Mouse (Mus musculus) myocyte (in vitro differentiated cells): ENCODE data around the gene Pbp2. TPM values are rescaled to one million over a fixed set of nuclear protein-coding genes. Genes with fewer than 3 reads are reported as not detected.

Experiments used
- H3K27me3 ChIP-seq: one replicate; pipeline ENCODE4 v1.6.1; 2011; ENCODE audit not compliant: control insufficient read depth, insufficient read depth, insufficient read length
- H3K36me3 ChIP-seq: one replicate; pipeline ENCODE4 v1.6.1; 2011; ENCODE audit not compliant: control insufficient read depth, insufficient read depth
- H3K4me2 ChIP-seq: one replicate; pipeline ENCODE4 v1.6.1; 2011; ENCODE audit warnings: low read depth, control low read depth
- H3K4me3 ChIP-seq: one replicate; pipeline ENCODE4 v1.5.1; 2011; ENCODE audit warnings: mild to moderate bottlenecking, control low read depth, moderate library complexity
- H3K79me2 ChIP-seq: one replicate; pipeline ENCODE4 v1.6.1; 2011; ENCODE audit not compliant: control insufficient read depth, insufficient read depth
- H3ac ChIP-seq: one replicate; pipeline ENCODE4 v1.6.1; 2011; ENCODE audit not compliant: control insufficient read depth, insufficient read length
- CEBPB ChIP-seq: IDR thresholded peaks from 2 replicates; pipeline ENCODE4 v1.6.1; 2011; ENCODE audit warnings: mild to moderate bottlenecking, moderate library complexity; ENCODE audit not compliant: poor library complexity, insufficient read depth, severe bottlenecking
- E2F4 ChIP-seq: IDR thresholded peaks from one replicate; pipeline ENCODE4 v1.6.1; 2011; ENCODE audit warnings: mild to moderate bottlenecking, control low read depth, moderate library complexity; ENCODE audit not compliant: insufficient read depth
- MAX ChIP-seq: IDR thresholded peaks from one replicate; pipeline ENCODE4 v1.6.1; 2011; ENCODE audit warnings: low read depth, mild to moderate bottlenecking, control low read depth
- MYOD1 ChIP-seq, 3 experiments: IDR thresholded peaks; one replicate each; pipeline ENCODE4 v1.6.1; 2011; ENCODE audit warnings: control low read depth in 2 of 3, low read depth in 2 of 3, mild to moderate bottlenecking in 2 of 3, moderate library complexity in 1 of 3; ENCODE audit not compliant: insufficient read length in 2 of 3, control insufficient read depth in 1 of 3
- MYOG ChIP-seq, 3 experiments: IDR thresholded peaks; one replicate each; pipeline ENCODE4 v1.6.1; 2011; ENCODE audit warnings: control low read depth in 2 of 3, low read depth in 2 of 3, mild to moderate bottlenecking in 2 of 3; ENCODE audit not compliant: insufficient read length in 2 of 3, control insufficient read depth in 1 of 3, insufficient read depth in 1 of 3
- POLR2A ChIP-seq: IDR thresholded peaks from one replicate; pipeline ENCODE4 v1.6.1; 2011; ENCODE audit warnings: low read depth, mild to moderate bottlenecking, control low read depth, moderate library complexity; ENCODE audit not compliant: insufficient read length
- POLR2AphosphoS2 ChIP-seq: IDR thresholded peaks from one replicate; pipeline ENCODE4 v1.6.1; 2011; ENCODE audit warnings: low read depth, control low read depth; ENCODE audit not compliant: insufficient read length
- REST ChIP-seq: IDR thresholded peaks from one replicate; pipeline ENCODE4 v1.6.1; 2011; ENCODE audit warnings: mild to moderate bottlenecking, control low read depth, moderate library complexity; ENCODE audit not compliant: insufficient read depth, insufficient read length
- SRF ChIP-seq: IDR thresholded peaks from one replicate; pipeline ENCODE4 v1.6.1; 2011; ENCODE audit warnings: low read depth; ENCODE audit not compliant: control insufficient read depth, insufficient read length
- TCF12 ChIP-seq: IDR thresholded peaks from one replicate; pipeline ENCODE4 v1.6.1; 2011; ENCODE audit warnings: mild to moderate bottlenecking, control low read depth; ENCODE audit not compliant: poor library complexity, insufficient read depth, severe bottlenecking
- TCF3 ChIP-seq: IDR thresholded peaks from one replicate; pipeline ENCODE4 v1.6.1; 2011; ENCODE audit warnings: low read depth, control low read depth; ENCODE audit not compliant: insufficient read length
- USF1 ChIP-seq: IDR thresholded peaks from one replicate; pipeline ENCODE4 v1.6.1; 2011; ENCODE audit warnings: low read depth, mild to moderate bottlenecking, control low read depth, moderate library complexity
- polyA plus RNA-seq: library from polyadenylated mRNA; unstranded; fragments of >200 nt; fragmentation: generic; extraction: Trizol; gene quantifications from one replicate; pipeline ENCODE4 v1.2.1, GENCODE M21; 2012; ENCODE audit warnings: missing spikeins

Gene Pbp2
- polyA plus RNA-seq, 1 experiment, result 0.16 TPM

GRCm38 (mm10) chr6:135262565-135262964 lies 47.6 kb downstream of the Pbp2 start:
- TF ChIP-seq MYOD1 (IDR thresholded peaks at IDR 0.05; ENCODE audit: control insufficient read depth in 1 of 3, insufficient read length in 2 of 3, low read depth in 2 of 3), result no peak
- TF ChIP-seq TCF3, result no peak
- no peak for TF ChIP-seq E2F4
- no peak for TF ChIP-seq SRF
- no peak for TF ChIP-seq MAX
- TF ChIP-seq POLR2AphosphoS2, result no peak
- no peak overlapping the region for H3K4me3 ChIP-seq
- no peaks in the 10 kb centered on the region for H3K27me3 ChIP-seq

GRCm38 (mm10) chr6:135261124-135261523 lies 49.1 kb downstream of the Pbp2 start:
- no peak for TF ChIP-seq TCF12
- TF ChIP-seq SRF, result no peak
- no peak for TF ChIP-seq MYOD1 (IDR thresholded peaks at IDR 0.05; ENCODE audit: control insufficient read depth in 1 of 3, insufficient read length in 2 of 3, low read depth in 2 of 3)
- TF ChIP-seq MYOG (IDR thresholded peaks at IDR 0.05; ENCODE audit: control insufficient read depth in 1 of 3, insufficient read depth in 1 of 3, insufficient read length in 2 of 3, low read depth in 2 of 3), result no peak
- no peak for TF ChIP-seq TCF3
- TF ChIP-seq POLR2A, result no peak
- TF ChIP-seq POLR2AphosphoS2, result no peak
- TF ChIP-seq CEBPB, result no peak
- no peak for TF ChIP-seq MAX
- no peak for TF ChIP-seq USF1
- no peak for TF ChIP-seq E2F4
- TF ChIP-seq REST, result no peak

More at GRCm38 (mm10) chr6:135262565-135262964, 47.6 kb downstream of the Pbp2 start:
- no peak overlapping the region for H3ac ChIP-seq
- H3K79me2 ChIP-seq, result no peaks in the 10 kb centered on the region
- H3K36me3 ChIP-seq, result no peaks in the 10 kb centered on the region
- peak overlapping the region; percentile 9 for H3K4me2 ChIP-seq

GRCm38 (mm10) chr6:135260435-135260834 lies 49.8 kb downstream of the Pbp2 start:
- Histone ChIP-seq H3ac (no peak overlapping the region), H3K79me2 (no peaks in the 10 kb centered on the region), H3K27me3 (no peaks in the 10 kb centered on the region), H3K36me3 (no peaks in the 10 kb centered on the region), H3K4me2 (no peak overlapping the region), H3K4me3 (no peak overlapping the region)
- TF ChIP-seq POLR2A, result no peak
- TF ChIP-seq MYOD1 (IDR thresholded peaks at IDR 0.05; ENCODE audit: control insufficient read depth in 1 of 3, insufficient read length in 2 of 3, low read depth in 2 of 3), result no peak
- no peak for TF ChIP-seq SRF
- no peak for TF ChIP-seq TCF12
- no peak for TF ChIP-seq MAX
- TF ChIP-seq USF1, result no peak
- no peak for TF ChIP-seq TCF3
- no peak for TF ChIP-seq REST
- TF ChIP-seq POLR2AphosphoS2, result no peak
- no peak for TF ChIP-seq MYOG (IDR thresholded peaks at IDR 0.05; ENCODE audit: control insufficient read depth in 1 of 3, insufficient read depth in 1 of 3, insufficient read length in 2 of 3, low read depth in 2 of 3)
- no peak for TF ChIP-seq CEBPB
- no peak for TF ChIP-seq E2F4

More at GRCm38 (mm10) chr6:135261124-135261523, 49.1 kb downstream of the Pbp2 start:
- H3ac ChIP-seq, result no peak overlapping the region
- H3K27me3 ChIP-seq, result no peaks in the 10 kb centered on the region
- no peaks in the 10 kb centered on the region for H3K79me2 ChIP-seq
- H3K36me3 ChIP-seq, result no peaks in the 10 kb centered on the region
- no peak overlapping the region for H3K4me2 ChIP-seq
- no peak overlapping the region for H3K4me3 ChIP-seq

Other genes starting within 250 kb of the Pbp2 start
- 10.8 TPM for gene Gprc5a, start 244.8 kb downstream of the Pbp2 start, polyA plus RNA-seq
- 0.89 TPM for gene Gprc5d, start 192.1 kb downstream of the Pbp2 start, polyA plus RNA-seq
- gene Fam234b, start 112.4 kb downstream of the Pbp2 start, polyA plus RNA-seq, result 6.3 TPM
- 30.5 TPM for gene Hebp1, start 112.4 kb downstream of the Pbp2 start, polyA plus RNA-seq
- gene Gsg1, start 56.1 kb downstream of the Pbp2 start, polyA plus RNA-seq, result 0.04 TPM
- 112 TPM for gene Emp1, start 52.1 kb upstream of the Pbp2 start, polyA plus RNA-seq